Comparison of ENCODE assay signal across 11 mouse cellular contexts in genomic region chr14:33351984-33352722, GRCm38 (mm10).
DNase-seq lines count a peak whose midpoint lies in the region; ATAC-seq lines count a peak whose summit lies in the region.
"Had no signal": no experiment of that assay in that cellular context is flagged by ENCODE, and none has a peak within 500 bp of the region (broad histone marks: within the 10 kb centered on the region; RNA-seq: fewer than 3 reads in every experiment).

No protein-coding gene starts in this region.

- H3K27ac ChIP-seq in forebrain, embryonic 10.5 days, result no peak overlapping the region

- no peaks in the 10 kb centered on the region for H3K9me3 ChIP-seq in forebrain, embryonic 10.5 days
- H3K9me3 ChIP-seq: heart, embryonic 12.5 days had no signal

- no peak; the same call in 1 of the 2 replicates for ATAC-seq in granulocyte monocyte progenitor cell, adult 5-6 weeks (replicated peaks; ENCODE audit: poor library complexity, severe bottlenecking)
- ATAC-seq: liver, postnatal 0 days had no signal

- DNase-seq in heart, adult 8-10 months (ENCODE audit: low spot score), result peak; percentile 38
- DNase-seq in heart, postnatal 25 days (ENCODE audit: low spot score), result no peak
- peak; percentile 17 for DNase-seq in adrenal gland, postnatal 25 days
- DNase-seq in kidney, adult 18-20 months, result peak; percentile 21
- peak; percentile 86 for DNase-seq in lung, postnatal 36 days
- no peak for DNase-seq in forebrain, embryonic 10.5 days (ENCODE audit: extremely low spot score, low spot score)
- DNase-seq in thymus, postnatal 36 days, result no peak
- DNase-seq: liver, postnatal 0 days; right cerebral cortex, postnatal 14 days had no signal

- intact Hi-C loops in heart, postnatal 25 days (cut with DNase I), result no loop called here

- peaks cover 9% of the 10 kb centered on the region for H3K4me1 ChIP-seq in forebrain, embryonic 10.5 days

- 81% methylated on average over 6 of the region's 6 CpGs for WGBS in forebrain, embryonic 10.5 days

- peaks cover 59% of the 10 kb centered on the region for H3K27me3 ChIP-seq in forebrain, embryonic 10.5 days (ENCODE audit: poor library complexity, severe bottlenecking)

- H3K36me3 ChIP-seq in forebrain, embryonic 10.5 days (replicated peaks), result no peaks in the 10 kb centered on the region
- H3K36me3 ChIP-seq: heart, embryonic 12.5 days had no signal

- no peak overlapping the region for H3K4me3 ChIP-seq in forebrain, embryonic 10.5 days

Comparison
In these comparisons a context has a peak if more than half of its experiments do, and no peak if none do; other contexts are left out.
1. DNase-seq: peak in heart, adult 8-10 months (single experiment), adrenal gland, postnatal 25 days (single experiment), kidney, adult 18-20 months (single experiment) and lung, postnatal 36 days (single experiment); none in heart, postnatal 25 days (single experiment), forebrain, embryonic 10.5 days (single experiment) and thymus, postnatal 36 days (0 of 2).